Mouse (Mus musculus) forebrain, embryonic 10.5 days (tissue): Measurements from ENCODE around the gene Pusl1. TPM values are rescaled to one million over a fixed set of nuclear protein-coding genes. Genes with fewer than 3 reads are reported as not detected.

Experiments
- DNase-seq: peaks from one replicate; pipeline ENCODE4 v3.0.0-alpha.2; 2017; ENCODE audit warnings: low spot score; ENCODE audit errors: extremely low spot score
- H3K27ac ChIP-seq: fragments of 300-500 bp; sonication (generic); 2 replicates; pipeline ENCODE4 v1.5.1; 2016; ENCODE audit warnings: mild to moderate bottlenecking
- H3K27me3 ChIP-seq: fragments of 300-500 bp; sonication (generic); 2 replicates; pipeline ENCODE4 v1.6.1; 2016; ENCODE audit warnings: mild to moderate bottlenecking; ENCODE audit not compliant: poor library complexity, severe bottlenecking
- H3K36me3 ChIP-seq: fragments of 300-500 bp; sonication (generic); replicated peaks from 2 replicates; pipeline ENCODE4 v1.6.1; 2016; ENCODE audit warnings: mild to moderate bottlenecking, moderate library complexity
- H3K4me1 ChIP-seq: fragments of 300-500 bp; sonication (generic); 2 replicates; pipeline ENCODE4 v1.6.1; 2016
- H3K4me3 ChIP-seq: fragments of 300-500 bp; sonication (generic); 2 replicates; pipeline ENCODE4 v1.5.1; 2016; ENCODE audit warnings: mild to moderate bottlenecking, moderate library complexity
- H3K9me3 ChIP-seq: fragments of 300-500 bp; sonication (generic); 2 replicates; pipeline ENCODE4 v1.6.1; 2016; ENCODE audit warnings: mild to moderate bottlenecking, moderate library complexity
- WGBS: fragments of 180-500 bp; shearing (Covaris S2); methylation state at CpG from one replicate; pipeline ENCODE4 v1.1.7; 2016; 5-methylcytosine and 5-hydroxymethylcytosine counted together
- polyA plus RNA-seq: library from polyadenylated mRNA; unstranded; fragments of >200 nt; fragmentation: Nextera tagmentation; extraction: Ambion mirVana; gene quantifications from 2 replicates; pipeline ENCODE4 v1.2.1, GENCODE M21; 2016

Gene Pusl1
- polyA plus RNA-seq, 1 experiment from 2014 or later, result 54.5 TPM

- Histone ChIP-seq H3K4me1 (peaks cover 40% of the 10 kb centered on the region), H3K9me3 (no peaks in the 10 kb centered on the region), H3K27ac (no peak overlapping the region), H3K36me3 (peaks cover 48% of the 10 kb centered on the region), H3K4me3 (no peak overlapping the region), H3K27me3 (no peaks in the 10 kb centered on the region)
- WGBS, result 94% methylated on average over 4 of the region's 4 CpGs
- DNase-seq, result no peak
These were observed 4.2 kb upstream of the Pusl1 start for GRCm38 (mm10) chr4:155895826-155896225.

- WGBS, result 58% methylated on average over 6 of the region's 6 CpGs
- Histone ChIP-seq H3K27ac (no peak overlapping the region), H3K4me3 (0 out of 2 replicates have a peak overlapping the region, but pooled peaks have one; percentile 94), H3K4me1 (peaks cover 46% of the 10 kb centered on the region), H3K9me3 (no peaks in the 10 kb centered on the region), H3K36me3 (peaks cover 42% of the 10 kb centered on the region), H3K27me3 (no peaks in the 10 kb centered on the region)
- no peak for DNase-seq
These were observed 3.6 kb upstream of the Pusl1 start for GRCm38 (mm10) chr4:155895216-155895615.

- peaks cover 50% of the 10 kb centered on the region for H3K4me1 ChIP-seq
- no peak overlapping the region for H3K27ac ChIP-seq
- 38% methylated on average over 8 of the region's 8 CpGs for WGBS
- no peak for DNase-seq
- no peaks in the 10 kb centered on the region for H3K27me3 ChIP-seq
- H3K36me3 ChIP-seq, result peaks cover 42% of the 10 kb centered on the region
- no peaks in the 10 kb centered on the region for H3K9me3 ChIP-seq
- peak overlapping the region; percentile 94; the same call in 1 of the 2 replicates for H3K4me3 ChIP-seq
These were observed 2.8 kb upstream of the Pusl1 start for GRCm38 (mm10) chr4:155894311-155894881.

- Histone ChIP-seq H3K27me3 (no peaks in the 10 kb centered on the region), H3K9me3 (no peaks in the 10 kb centered on the region), H3K27ac (peak overlapping the region; percentile 95; the same call in 1 of the 2 replicates), H3K4me1 (peaks cover 50% of the 10 kb centered on the region), H3K36me3 (peaks cover 42% of the 10 kb centered on the region), H3K4me3 (peak overlapping the region; percentile 94)
- DNase-seq, result no peak
- WGBS, result 76% methylated on average over 8 of the region's 8 CpGs
These were observed 1.7 kb upstream of the Pusl1 start for GRCm38 (mm10) chr4:155893212-155893690.

GRCm38 (mm10) chr4:155892438-155893211 is 1.0 kb upstream of the Pusl1 start:
- WGBS, result 7% methylated on average over 37 of the region's 37 CpGs
- Histone ChIP-seq H3K9me3 (no peaks in the 10 kb centered on the region), H3K27me3 (no peaks in the 10 kb centered on the region), H3K4me3 (peak overlapping the region; percentile 94), H3K4me1 (peaks cover 50% of the 10 kb centered on the region), H3K36me3 (peaks cover 44% of the 10 kb centered on the region), H3K27ac (peak overlapping the region; percentile 95)
- peak; percentile 45 for DNase-seq

GRCm38 (mm10) chr4:155892017-155892416 is 436 bp upstream of the Pusl1 start:
- Histone ChIP-seq H3K9me3 (no peaks in the 10 kb centered on the region), H3K36me3 (peaks cover 46% of the 10 kb centered on the region), H3K4me3 (peak overlapping the region; percentile 94), H3K4me1 (peaks cover 50% of the 10 kb centered on the region), H3K27ac (peak overlapping the region; percentile 95), H3K27me3 (no peaks in the 10 kb centered on the region)
- under 1% methylated on average over 56 of the region's 56 CpGs for WGBS
- DNase-seq, result peak; percentile 82

GRCm38 (mm10) chr4:155891011-155891471 is 540 bp downstream of the Pusl1 start:
- Histone ChIP-seq H3K4me1 (peaks cover 50% of the 10 kb centered on the region), H3K4me3 (peak overlapping the region; percentile 94), H3K27me3 (no peaks in the 10 kb centered on the region), H3K36me3 (peaks cover 46% of the 10 kb centered on the region), H3K9me3 (no peaks in the 10 kb centered on the region), H3K27ac (peak overlapping the region; percentile 95)
- no peak for DNase-seq
- WGBS, result 0% methylated on average over 34 of the region's 34 CpGs

- Histone ChIP-seq H3K9me3 (no peaks in the 10 kb centered on the region), H3K4me1 (peaks cover 38% of the 10 kb centered on the region), H3K27ac (no peak overlapping the region), H3K4me3 (no peak overlapping the region), H3K27me3 (no peaks in the 10 kb centered on the region), H3K36me3 (peaks cover 59% of the 10 kb centered on the region)
- DNase-seq, result no peak
- WGBS, result 80% methylated on average over 5 of the region's 5 CpGs
These were observed 2.3 kb downstream of the Pusl1 start for GRCm38 (mm10) chr4:155889316-155889715.

GRCm38 (mm10) chr4:155888181-155888580 is 3.4 kb downstream of the Pusl1 start:
- Histone ChIP-seq H3K4me1 (peaks cover 26% of the 10 kb centered on the region), H3K27ac (no peak overlapping the region), H3K27me3 (no peaks in the 10 kb centered on the region), H3K9me3 (no peaks in the 10 kb centered on the region), H3K36me3 (peaks cover 69% of the 10 kb centered on the region), H3K4me3 (no peak overlapping the region)
- no peak for DNase-seq
- WGBS, result 91% methylated on average over 9 of the region's 9 CpGs

GRCm38 (mm10) chr4:155887674-155888073 is 3.9 kb downstream of the Pusl1 start:
- Histone ChIP-seq H3K27me3 (no peaks in the 10 kb centered on the region), H3K4me3 (no peak overlapping the region), H3K27ac (no peak overlapping the region), H3K36me3 (peaks cover 73% of the 10 kb centered on the region), H3K4me1 (peaks cover 21% of the 10 kb centered on the region), H3K9me3 (no peaks in the 10 kb centered on the region)
- WGBS, result 91% methylated on average over 10 of the region's 10 CpGs
- no peak for DNase-seq

- Histone ChIP-seq H3K4me1 (peaks cover 15% of the 10 kb centered on the region), H3K4me3 (no peak overlapping the region), H3K27me3 (no peaks in the 10 kb centered on the region), H3K36me3 (peaks cover 81% of the 10 kb centered on the region), H3K9me3 (no peaks in the 10 kb centered on the region), H3K27ac (no peak overlapping the region)
- 96% methylated on average over 5 of the region's 5 CpGs for WGBS
- no peak for DNase-seq
These were observed 5.3 kb downstream of the Pusl1 start for GRCm38 (mm10) chr4:155886330-155886729.

- Histone ChIP-seq H3K27ac (no peak overlapping the region), H3K36me3 (peaks cover 90% of the 10 kb centered on the region)
These were observed 8.0 kb downstream of the Pusl1 start for GRCm38 (mm10) chr4:155883587-155883986.

GRCm38 (mm10) chr4:155871404-155871803 is 20.2 kb downstream of the Pusl1 start:
- Histone ChIP-seq H3K36me3 (peaks cover 62% of the 10 kb centered on the region), H3K27ac (no peak overlapping the region), H3K4me3 (no peak overlapping the region), H3K9me3 (no peaks in the 10 kb centered on the region), H3K4me1 (peaks cover 26% of the 10 kb centered on the region), H3K27me3 (no peaks in the 10 kb centered on the region)
- DNase-seq, result no peak
- 96% methylated on average over 7 of the region's 7 CpGs for whole genome bisulfite sequencing

More at GRCm38 (mm10) chr4:155883587-155883986, 8.0 kb downstream of the Pusl1 start:
- Histone ChIP-seq H3K4me3 (no peak overlapping the region), H3K9me3 (no peaks in the 10 kb centered on the region), H3K27me3 (no peaks in the 10 kb centered on the region), H3K4me1 (no peaks in the 10 kb centered on the region)
- DNase-seq, result no peak
- WGBS, result 87% methylated on average over 3 of the region's 3 CpGs
